Mouse (Mus musculus): ENCODE measurements at regions not wholly inside any gene's neighbourhood (a gene's known extent, or its start where the extent isn't known, plus 50 kb on each side); places are given as distances from the start of the nearest gene placed in this dataset.
A peak's percentile ranks its signal among the peaks of the same experiment; 100 is the strongest.

- Histone ChIP-seq H3K36me3 (ENCODE audit: control insufficient read depth, insufficient read depth, low read length) (no peaks in the 10 kb centered on the region), H3K4me2 (ENCODE audit: low read length) (no peak overlapping the region)
These were observed 114.5 kb downstream of the Vegfa start for GRCm38 (mm10) chr17:45917647-45918046.

GRCm38 (mm10) chr17:45916937-45917336, 115.2 kb downstream of the Vegfa start:
- no peak overlapping the region for H3K27ac ChIP-seq (ENCODE audit: low read depth, low read length)
- no peak for ATAC-seq
- 65% methylated on average over 4 of the region's 4 CpGs for WGBS

More at GRCm38 (mm10) chr17:45917647-45918046, 114.5 kb downstream of the Vegfa start:
- ATAC-seq, result no peak
- Histone ChIP-seq H3K9ac (ENCODE audit: low read depth, low read length) (no peak overlapping the region), H3K27me3 (replicated peaks; ENCODE audit: control insufficient read depth, insufficient read depth, low read length) (no peaks in the 10 kb centered on the region), H3K27ac (ENCODE audit: low read depth, low read length) (no peak overlapping the region), H3K9me3 (ENCODE audit: control insufficient read depth, low read length) (peaks cover 3% of the 10 kb centered on the region; the same call in 1 of the 2 replicates), H3K4me3 (ENCODE audit: low read length) (no peak overlapping the region), H3K4me1 (ENCODE audit: control insufficient read depth, insufficient read depth, low read depth, low read length) (no peaks in the 10 kb centered on the region)
- 81% methylated on average over 2 of the region's 2 CpGs for WGBS

GRCm38 (mm10) chr17:45914706-45915240, 117.4 kb downstream of the Vegfa start:
- H3K9ac ChIP-seq (ENCODE audit: low read depth, low read length), result no peak overlapping the region
- WGBS, result 86% methylated on average over 9 of the region's 9 CpGs
- H3K36me3 ChIP-seq (ENCODE audit: control insufficient read depth, insufficient read depth, low read length), result no peaks in the 10 kb centered on the region
- peaks cover 8% of the 10 kb centered on the region for H3K9me3 ChIP-seq (ENCODE audit: control insufficient read depth, low read length)
- no peak overlapping the region for H3K4me2 ChIP-seq (ENCODE audit: low read length)
- no peak overlapping the region for H3K4me3 ChIP-seq (ENCODE audit: low read length)
- H3K27ac ChIP-seq (ENCODE audit: low read depth, low read length), result no peak overlapping the region
- no peaks in the 10 kb centered on the region for H3K27me3 ChIP-seq (replicated peaks; ENCODE audit: control insufficient read depth, insufficient read depth, low read length)
- ATAC-seq, result no peak
- no peaks in the 10 kb centered on the region for H3K4me1 ChIP-seq (ENCODE audit: control insufficient read depth, insufficient read depth, low read depth, low read length)

More at GRCm38 (mm10) chr17:45916937-45917336, 115.2 kb downstream of the Vegfa start:
- no peaks in the 10 kb centered on the region for H3K27me3 ChIP-seq (replicated peaks; ENCODE audit: control insufficient read depth, insufficient read depth, low read length)
- H3K36me3 ChIP-seq (ENCODE audit: control insufficient read depth, insufficient read depth, low read length), result no peaks in the 10 kb centered on the region
- H3K4me2 ChIP-seq (ENCODE audit: low read length), result no peak overlapping the region
- no peak overlapping the region for H3K9ac ChIP-seq (ENCODE audit: low read depth, low read length)
- peaks cover 8% of the 10 kb centered on the region for H3K9me3 ChIP-seq (ENCODE audit: control insufficient read depth, low read length)
- no peak overlapping the region for H3K4me3 ChIP-seq (ENCODE audit: low read length)
- H3K4me1 ChIP-seq (ENCODE audit: control insufficient read depth, insufficient read depth, low read depth, low read length), result no peaks in the 10 kb centered on the region

GRCm38 (mm10) chr17:45914237-45914636, 117.9 kb downstream of the Vegfa start:
- Histone ChIP-seq H3K9ac (ENCODE audit: low read depth, low read length) (no peak overlapping the region), H3K9me3 (ENCODE audit: control insufficient read depth, low read length) (peaks cover 8% of the 10 kb centered on the region), H3K27me3 (replicated peaks; ENCODE audit: control insufficient read depth, insufficient read depth, low read length) (no peaks in the 10 kb centered on the region), H3K27ac (ENCODE audit: low read depth, low read length) (no peak overlapping the region), H3K4me1 (ENCODE audit: control insufficient read depth, insufficient read depth, low read depth, low read length) (no peaks in the 10 kb centered on the region), H3K36me3 (ENCODE audit: control insufficient read depth, insufficient read depth, low read length) (no peaks in the 10 kb centered on the region), H3K4me2 (ENCODE audit: low read length) (no peak overlapping the region), H3K4me3 (ENCODE audit: low read length) (no peak overlapping the region)
- ATAC-seq, result no peak
- 89% methylated on average over 1 of the region's 1 CpGs for WGBS

- WGBS, result 96% methylated on average over 4 of the region's 4 CpGs
- H3K36me3 ChIP-seq (ENCODE audit: control insufficient read depth, insufficient read depth, low read length), result no peaks in the 10 kb centered on the region
- no peak overlapping the region for H3K4me2 ChIP-seq (ENCODE audit: low read length)
- no peaks in the 10 kb centered on the region for H3K27me3 ChIP-seq (replicated peaks; ENCODE audit: control insufficient read depth, insufficient read depth, low read length)
- H3K27ac ChIP-seq (ENCODE audit: low read depth, low read length), result no peak overlapping the region
- ATAC-seq, result no peak
- peaks cover 5% of the 10 kb centered on the region; the same call in 1 of the 2 replicates for H3K9me3 ChIP-seq (ENCODE audit: control insufficient read depth, low read length)
- H3K4me3 ChIP-seq (ENCODE audit: low read length), result no peak overlapping the region
- H3K4me1 ChIP-seq (ENCODE audit: control insufficient read depth, insufficient read depth, low read depth, low read length), result no peaks in the 10 kb centered on the region
- H3K9ac ChIP-seq (ENCODE audit: low read depth, low read length), result no peak overlapping the region
These were observed 118.5 kb downstream of the Vegfa start for GRCm38 (mm10) chr17:45913671-45914070.

GRCm38 (mm10) chr17:45912165-45912564, 120.0 kb downstream of the Vegfa start:
- H3K4me1 ChIP-seq (ENCODE audit: control insufficient read depth, insufficient read depth, low read depth, low read length), result peaks cover 5% of the 10 kb centered on the region
- no peaks in the 10 kb centered on the region for H3K27me3 ChIP-seq (replicated peaks; ENCODE audit: control insufficient read depth, insufficient read depth, low read length)
- no peaks in the 10 kb centered on the region for H3K36me3 ChIP-seq (ENCODE audit: control insufficient read depth, insufficient read depth, low read length)
- H3K4me3 ChIP-seq (ENCODE audit: low read length), result no peak overlapping the region
- 96% methylated on average over 3 of the region's 3 CpGs for WGBS
- peaks cover 5% of the 10 kb centered on the region; the same call in 1 of the 2 replicates for H3K9me3 ChIP-seq (ENCODE audit: control insufficient read depth, low read length)
- H3K27ac ChIP-seq (ENCODE audit: low read depth, low read length), result no peak overlapping the region
- no peak overlapping the region for H3K9ac ChIP-seq (ENCODE audit: low read depth, low read length)
- no peak overlapping the region for H3K4me2 ChIP-seq (ENCODE audit: low read length)
- ATAC-seq, result no peak

GRCm38 (mm10) chr17:45911201-45911731, 120.9 kb downstream of the Vegfa start:
- H3K27me3 ChIP-seq (replicated peaks; ENCODE audit: control insufficient read depth, insufficient read depth, low read length), result no peaks in the 10 kb centered on the region
- WGBS, result 88% methylated on average over 13 of the region's 13 CpGs

GRCm38 (mm10) chr17:45910245-45910644, 121.9 kb downstream of the Vegfa start:
- Histone ChIP-seq H3K9me3 (ENCODE audit: control insufficient read depth, low read length) (peaks cover 5% of the 10 kb centered on the region; the same call in 1 of the 2 replicates), H3K4me3 (ENCODE audit: low read length) (no peak overlapping the region), H3K27ac (ENCODE audit: low read depth, low read length) (no peak overlapping the region), H3K4me1 (ENCODE audit: control insufficient read depth, insufficient read depth, low read depth, low read length) (peaks cover 5% of the 10 kb centered on the region), H3K9ac (ENCODE audit: low read depth, low read length) (no peak overlapping the region), H3K4me2 (ENCODE audit: low read length) (no peak overlapping the region), H3K36me3 (ENCODE audit: control insufficient read depth, insufficient read depth, low read length) (no peaks in the 10 kb centered on the region), H3K27me3 (replicated peaks; ENCODE audit: control insufficient read depth, insufficient read depth, low read length) (no peaks in the 10 kb centered on the region)
- WGBS, result 92% methylated on average over 3 of the region's 3 CpGs
- no peak for ATAC-seq

More at GRCm38 (mm10) chr17:45911201-45911731, 120.9 kb downstream of the Vegfa start:
- H3K36me3 ChIP-seq (ENCODE audit: control insufficient read depth, insufficient read depth, low read length), result no peaks in the 10 kb centered on the region
- H3K4me1 ChIP-seq (ENCODE audit: control insufficient read depth, insufficient read depth, low read depth, low read length), result peaks cover 5% of the 10 kb centered on the region
- H3K4me3 ChIP-seq (ENCODE audit: low read length), result no peak overlapping the region
- peaks cover 5% of the 10 kb centered on the region; the same call in 1 of the 2 replicates for H3K9me3 ChIP-seq (ENCODE audit: control insufficient read depth, low read length)
- ATAC-seq, result no peak
- no peak overlapping the region for H3K9ac ChIP-seq (ENCODE audit: low read depth, low read length)
- no peak overlapping the region for H3K4me2 ChIP-seq (ENCODE audit: low read length)
- H3K27ac ChIP-seq (ENCODE audit: low read depth, low read length), result no peak overlapping the region

GRCm38 (mm10) chr17:45907587-45907986, 124.6 kb downstream of the Vegfa start:
- Histone ChIP-seq H3K9ac (ENCODE audit: low read depth, low read length) (no peak overlapping the region), H3K4me3 (ENCODE audit: low read length) (no peak overlapping the region), H3K36me3 (ENCODE audit: control insufficient read depth, insufficient read depth, low read length) (no peaks in the 10 kb centered on the region), H3K27me3 (replicated peaks; ENCODE audit: control insufficient read depth, insufficient read depth, low read length) (no peaks in the 10 kb centered on the region), H3K4me2 (ENCODE audit: low read length) (no peak overlapping the region), H3K4me1 (ENCODE audit: control insufficient read depth, insufficient read depth, low read depth, low read length) (peaks cover 5% of the 10 kb centered on the region), H3K27ac (ENCODE audit: low read depth, low read length) (no peak overlapping the region), H3K9me3 (ENCODE audit: control insufficient read depth, low read length) (peaks cover 5% of the 10 kb centered on the region; the same call in 1 of the 2 replicates)
- WGBS, result 41% methylated on average over 11 of the region's 11 CpGs
- peak; percentile 60; the same call in 1 of the 2 replicates for ATAC-seq

Measured in hindbrain, embryonic 16.5 days (tissue).